Mouse (Mus musculus) cerebellum, adult 11 months (tissue): Measurements from ENCODE around the gene Zbtb9.
A peak's percentile ranks its signal among the peaks of the same experiment; 100 is the strongest.

Source experiments
- DNase-seq: peaks from one replicate; pipeline ENCODE4 v3.0.0; 2022

The Zbtb9 gene

GRCm38 (mm10) chr17:27042840-27043239, 69.9 kb downstream of the Zbtb9 start:
- DNase-seq: no peak

- no peak for DNase-seq
Measured at GRCm38 (mm10) chr17:27045164-27045563, 72.2 kb downstream of the Zbtb9 start.

GRCm38 (mm10) chr17:27047762-27048444, 74.9 kb downstream of the Zbtb9 start:
- no peak for DNase-seq

- no peak for DNase-seq
Measured at GRCm38 (mm10) chr17:27048445-27049239, 75.7 kb downstream of the Zbtb9 start.

- DNase-seq: no peak
Measured at GRCm38 (mm10) chr17:27050853-27051252, 77.9 kb downstream of the Zbtb9 start.

- no peak for DNase-seq
Measured at GRCm38 (mm10) chr17:27051514-27051913, 78.5 kb downstream of the Zbtb9 start.

- DNase-seq: no peak
Measured at GRCm38 (mm10) chr17:27056170-27056569, 83.2 kb downstream of the Zbtb9 start.

- peak; percentile 68 for DNase-seq
Measured at GRCm38 (mm10) chr17:27056812-27057516, 84.0 kb downstream of the Zbtb9 start, which contains the start of gene Itpr3. TSS of gene Itpr3 (plus strand) at chr17:27057304.

GRCm38 (mm10) chr17:27057517-27058055, 84.6 kb downstream of the Zbtb9 start:
- no peak for DNase-seq
